Mouse (Mus musculus) forebrain, postnatal 0 days (tissue): Measurements from ENCODE around the gene Selenok. TPM values are rescaled to one million over a fixed set of nuclear protein-coding genes. Genes with fewer than 3 reads are reported as not detected.

Experiments used
- ATAC-seq: fragments of 200-750 bp; cut with Nextera tagmentation; 2 replicates; pipeline ENCODE4 v1.8.0; 2017; ENCODE audit warnings: mild to moderate bottlenecking, moderate library complexity
- DNase-seq: peaks from one replicate; pipeline ENCODE4 v3.0.0-alpha.2; 2015
- H3K27ac ChIP-seq: fragments of 300-500 bp; sonication (generic); 2 replicates; pipeline ENCODE4 v1.5.1; 2014; ENCODE audit warnings: low read depth, mild to moderate bottlenecking, antibody characterized with exemption, low read length, moderate library complexity, mixed read lengths
- H3K27me3 ChIP-seq: fragments of 300-500 bp; sonication (generic); 2 replicates; pipeline ENCODE4 v1.6.1; 2014; ENCODE audit warnings: mild to moderate bottlenecking, low read length, mixed read lengths; ENCODE audit not compliant: insufficient read depth
- H3K36me3 ChIP-seq: fragments of 300-500 bp; sonication (generic); 2 replicates; pipeline ENCODE4 v1.6.1; 2014; ENCODE audit warnings: mild to moderate bottlenecking, moderate library complexity; ENCODE audit not compliant: insufficient read depth
- H3K4me1 ChIP-seq: fragments of 300-500 bp; sonication (generic); 2 replicates; pipeline ENCODE4 v1.6.1; 2014; ENCODE audit warnings: antibody characterized with exemption; ENCODE audit not compliant: insufficient read depth
- H3K4me2 ChIP-seq: fragments of 300-500 bp; sonication (generic); 2 replicates; pipeline ENCODE4 v1.6.1; 2014; ENCODE audit warnings: low read depth, mild to moderate bottlenecking, moderate library complexity
- H3K4me3 ChIP-seq: fragments of 300-500 bp; sonication (generic); 2 replicates; pipeline ENCODE4 v1.5.1; 2014; ENCODE audit warnings: low read depth, low read length, mixed read lengths
- H3K9ac ChIP-seq: fragments of 300-500 bp; sonication (generic); 2 replicates; pipeline ENCODE4 v1.6.1; 2014; ENCODE audit warnings: mild to moderate bottlenecking
- H3K9me3 ChIP-seq: fragments of 300-500 bp; sonication (generic); 2 replicates; pipeline ENCODE4 v1.6.1; 2016; ENCODE audit warnings: low read length
- CTCF ChIP-seq: sonication (generic); IDR thresholded peaks from 2 replicates; pipeline ENCODE4 v1.5.1; 2016; ENCODE audit warnings: antibody characterized with exemption, control low read depth, low read depth
- WGBS: fragments of 180-500 bp; shearing (Covaris S2); extraction: QIAGEN DNeasy Blood & Tissue Kit; methylation state at CpG from one replicate; pipeline ENCODE4 v1.1.7; 2014; 5-methylcytosine and 5-hydroxymethylcytosine counted together
- polyA plus RNA-seq: library from polyadenylated mRNA; unstranded; fragments of >200 nt; fragmentation: Nextera tagmentation; extraction: Ambion mirVana; gene quantifications from 2 replicates; pipeline ENCODE4 v1.2.1, GENCODE M21; 2015
- total RNA-seq: library from RNA; depleted of rRNA; stranded (reverse); fragments of >200 nt; gene quantifications from 2 replicates; pipeline ENCODE4 v1.2.3, GENCODE M21; 2014; rRNA removed

Gene Selenok
- total RNA-seq (95.6 and 154 TPM in 2 replicates), polyA plus RNA-seq (446 and 494 TPM in 2 replicates)

DNA sequence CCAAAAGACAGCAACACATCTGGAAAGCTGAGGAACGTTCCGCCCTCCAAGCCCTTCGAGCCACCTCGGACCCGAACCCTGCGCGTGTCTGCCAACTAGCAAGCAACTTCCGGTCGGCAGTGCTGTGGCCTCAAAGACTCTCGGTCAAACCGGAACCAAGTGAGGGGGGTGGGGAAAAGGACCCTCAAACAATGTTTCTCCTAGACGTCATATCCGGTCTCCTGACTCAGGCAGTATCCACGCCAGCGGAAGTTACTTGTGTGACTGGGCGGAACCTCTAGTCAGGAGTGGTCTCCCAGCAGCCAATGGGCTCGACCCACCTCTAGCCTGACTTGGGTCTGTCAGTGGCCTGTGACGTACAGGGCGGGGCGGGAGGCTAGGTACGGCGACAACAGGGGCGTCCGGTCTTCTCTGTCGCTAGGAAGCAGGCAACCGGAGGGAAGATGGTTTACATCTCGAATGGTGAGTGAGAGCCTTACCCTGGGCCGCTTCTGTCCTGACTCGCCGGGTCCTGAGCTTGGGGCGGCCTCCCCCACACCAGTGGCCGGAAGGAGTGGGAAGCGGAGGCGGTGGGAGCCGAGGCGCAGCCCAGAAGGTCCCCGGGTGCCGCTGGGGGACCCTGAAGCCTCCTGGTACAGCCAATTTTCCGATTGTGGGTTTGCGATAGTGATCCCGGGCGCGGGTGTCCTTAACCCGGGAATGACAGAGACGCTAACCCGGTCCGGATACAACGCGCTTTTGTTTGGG is at the start of gene Selenok:
Gene Selenok, plus strand, starts transcription at position 234 of the 747 bp plus-strand sequence.
- ATAC-seq (peak; percentile 100), DNase-seq (peak; percentile 98)
- H3K9ac ChIP-seq: peak within 1 kb of the TSS; percentile 80
- H3K27me3 ChIP-seq: no peaks in the 10 kb centered on the region
- peak within 1 kb of the TSS; percentile 58 for H3K4me2 ChIP-seq
- H3K27ac ChIP-seq: peak within 1 kb of the TSS; percentile 87
- WGBS: under 1% methylated on average over 49 of the region's 49 CpGs
- H3K4me1 ChIP-seq: peaks cover 10% of the 10 kb centered on the region; the same call in 1 of the 2 replicates
- peak within 1 kb of the TSS; percentile 81 for H3K4me3 ChIP-seq
- H3K9me3 ChIP-seq: no peaks in the 10 kb centered on the region
- TF ChIP-seq CTCF: no peak
- peaks cover 28% of the 10 kb centered on the region for H3K36me3 ChIP-seq

DNA sequence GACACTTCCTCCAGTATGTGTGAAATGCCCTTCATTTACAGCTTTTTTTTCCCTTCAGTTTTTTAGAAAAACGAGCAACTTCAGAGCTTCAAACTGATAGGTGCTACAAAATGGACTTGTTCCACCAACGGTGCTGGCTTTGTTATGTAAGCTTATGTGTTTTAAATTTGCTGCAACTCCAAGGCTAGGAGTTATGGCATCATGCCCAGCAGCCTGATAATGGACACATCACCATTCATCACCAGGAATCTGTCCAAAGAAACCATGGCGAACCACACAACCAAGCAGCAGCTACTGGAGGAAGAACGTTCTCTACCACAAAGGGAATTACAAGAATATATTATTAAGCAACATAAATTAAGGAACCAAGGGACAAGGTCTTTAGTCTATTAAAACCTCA is 39.1 kb upstream of the Selenok start:
- no peak for TF ChIP-seq CTCF

DNA sequence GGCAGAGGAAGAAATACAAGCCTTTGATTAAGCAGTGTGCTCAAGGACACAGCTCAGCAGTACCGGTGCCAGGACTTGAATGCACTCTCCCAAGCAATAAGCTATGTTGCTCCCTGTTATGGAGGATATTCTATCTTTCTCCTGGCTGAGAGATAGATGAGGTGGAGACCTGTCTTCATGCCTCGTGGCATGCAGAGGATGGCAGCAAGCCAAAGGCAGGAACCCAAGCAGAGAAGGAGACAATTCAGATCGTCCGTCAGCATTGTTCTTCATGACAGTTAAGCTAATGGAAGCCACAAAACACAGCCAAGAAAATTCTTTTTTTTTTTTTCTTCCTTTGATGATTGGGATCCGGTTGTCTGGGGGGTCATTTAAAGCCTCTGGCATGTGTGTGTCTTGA is 32.6 kb upstream of the Selenok start:
- DNase-seq: no peak
- Histone ChIP-seq H3K4me2 (no peak overlapping the region), H3K9ac (no peak overlapping the region), H3K9me3 (no peaks in the 10 kb centered on the region), H3K4me1 (no peaks in the 10 kb centered on the region), H3K4me3 (no peak overlapping the region), H3K27me3 (no peaks in the 10 kb centered on the region), H3K27ac (no peak overlapping the region), H3K36me3 (no peaks in the 10 kb centered on the region)
- TF ChIP-seq CTCF: no peak
- WGBS: 33% methylated on average over 5 of the region's 5 CpGs
- no peak for ATAC-seq

More for the DNA sequence above, 39.1 kb upstream of the Selenok start:
- H3K4me3 ChIP-seq: no peak overlapping the region
- no peak for ATAC-seq
- no peaks in the 10 kb centered on the region for H3K27me3 ChIP-seq
- H3K4me1 ChIP-seq: no peaks in the 10 kb centered on the region
- no peak overlapping the region for H3K4me2 ChIP-seq
- no peak overlapping the region for H3K9ac ChIP-seq
- 37% methylated on average over 4 of the region's 4 CpGs for WGBS
- H3K9me3 ChIP-seq: no peaks in the 10 kb centered on the region
- no peak overlapping the region for H3K27ac ChIP-seq
- no peak for DNase-seq
- no peaks in the 10 kb centered on the region for H3K36me3 ChIP-seq

DNA sequence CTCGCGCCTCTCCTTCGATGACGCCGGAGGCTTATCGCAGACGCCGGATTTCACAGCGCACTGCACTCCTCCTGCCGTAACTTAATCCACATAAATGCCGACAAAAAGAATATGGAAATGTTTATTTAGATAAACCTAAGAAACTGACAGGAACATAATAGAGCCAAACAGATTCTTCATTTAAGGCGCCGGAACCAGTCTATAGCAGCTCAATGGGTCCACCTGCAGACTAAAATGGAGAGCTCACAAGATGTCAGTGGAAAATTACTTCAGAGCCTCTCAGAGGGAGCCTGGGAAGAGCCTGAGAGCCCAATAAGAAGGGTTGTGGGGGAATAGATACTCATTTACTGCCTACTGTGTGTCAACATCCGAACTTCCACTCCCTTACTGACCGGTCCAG is 30.6 kb upstream of the Selenok start:
- DNase-seq (peak; percentile 79), ATAC-seq (peak; percentile 81)
- no peak overlapping the region for H3K4me3 ChIP-seq
- no peaks in the 10 kb centered on the region for H3K36me3 ChIP-seq
- no peak overlapping the region for H3K9ac ChIP-seq
- H3K9me3 ChIP-seq: no peaks in the 10 kb centered on the region
- no peak overlapping the region for H3K27ac ChIP-seq
- H3K4me1 ChIP-seq: no peaks in the 10 kb centered on the region
- peak overlapping the region; percentile 13; the same call in 1 of the 2 replicates for H3K4me2 ChIP-seq
- WGBS: 65% methylated on average over 15 of the region's 15 CpGs
- peak; percentile 63 for TF ChIP-seq CTCF
- H3K27me3 ChIP-seq: no peaks in the 10 kb centered on the region

DNA sequence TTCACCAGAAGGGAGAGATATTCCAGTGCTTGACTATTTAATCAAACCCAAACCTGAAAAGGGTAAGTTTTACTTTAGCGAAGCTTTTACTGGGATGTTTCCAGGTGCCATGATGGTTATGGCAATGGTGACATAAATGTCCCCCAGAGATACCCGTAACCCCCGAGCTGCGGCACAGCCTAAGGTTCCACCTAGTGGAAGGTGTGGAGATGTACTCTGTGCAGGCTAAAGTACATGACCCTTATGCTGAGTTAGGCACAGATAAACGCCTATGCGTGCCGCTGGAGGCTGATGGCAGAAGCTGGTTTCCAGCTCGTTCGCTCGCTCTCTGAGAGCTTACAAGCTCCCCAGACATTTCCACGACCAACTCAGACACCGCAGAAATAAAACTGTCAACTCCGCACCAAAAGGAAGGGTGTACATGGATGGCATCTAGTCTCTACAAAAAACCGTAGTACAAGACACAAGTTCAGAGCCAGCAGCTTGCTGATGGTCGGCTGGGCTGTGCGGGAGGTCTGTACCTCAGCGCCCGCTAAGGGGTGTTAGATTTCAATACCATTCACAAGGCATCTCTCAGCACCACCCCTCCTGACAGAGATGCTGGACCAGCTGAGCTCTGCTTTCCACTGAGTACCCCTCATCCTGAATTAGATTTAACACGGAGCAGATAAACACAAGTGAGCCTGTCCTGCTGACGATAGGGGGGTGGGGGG is 28.4 kb upstream of the Selenok start:
- DNase-seq: no peak
- H3K4me2 ChIP-seq: peak overlapping the region; percentile 23; the same call in 1 of the 2 replicates

DNA sequence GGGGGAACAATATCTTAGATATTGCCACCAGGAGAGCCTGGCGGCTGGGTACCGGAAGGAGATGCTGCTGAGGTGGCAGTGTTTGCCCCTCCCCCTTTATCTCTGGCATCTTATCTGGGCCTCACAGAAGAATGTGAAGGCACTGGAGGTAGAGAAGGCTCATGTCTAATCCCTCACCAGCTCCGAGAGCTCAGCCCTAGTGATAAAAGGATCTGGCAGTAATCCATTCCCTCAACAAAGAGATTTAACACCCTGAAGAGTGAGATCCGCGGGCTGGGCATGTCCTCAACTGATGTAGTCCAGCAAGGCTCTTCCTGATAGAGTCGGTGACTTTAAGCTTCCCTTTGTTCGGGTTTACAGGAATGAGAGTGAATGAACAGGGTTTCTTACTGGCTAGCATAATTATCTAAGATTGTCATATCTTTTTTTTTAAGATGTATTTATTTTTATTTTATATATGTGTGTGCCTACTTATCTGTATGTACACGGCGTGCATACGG is 27.7 kb upstream of the Selenok start:
- H3K9ac ChIP-seq: no peak overlapping the region
- no peaks in the 10 kb centered on the region for H3K4me1 ChIP-seq
- TF ChIP-seq CTCF: no peak
- peak overlapping the region; percentile 23; the same call in 1 of the 2 replicates for H3K4me2 ChIP-seq
- ATAC-seq (no peak; the same call in 1 of the 2 replicates), DNase-seq (peak; percentile 30)
- 9% methylated on average over 10 of the region's 10 CpGs for WGBS
- H3K36me3 ChIP-seq: no peaks in the 10 kb centered on the region
- H3K4me3 ChIP-seq: no peak overlapping the region
- no peaks in the 10 kb centered on the region for H3K27me3 ChIP-seq
- H3K9me3 ChIP-seq: no peaks in the 10 kb centered on the region
- H3K27ac ChIP-seq: no peak overlapping the region

More for the DNA sequence above, 28.4 kb upstream of the Selenok start:
- no peaks in the 10 kb centered on the region for H3K4me1 ChIP-seq
- TF ChIP-seq CTCF: peak; percentile 34
- no peak overlapping the region for H3K27ac ChIP-seq
- H3K9me3 ChIP-seq: no peaks in the 10 kb centered on the region
- no peaks in the 10 kb centered on the region for H3K36me3 ChIP-seq
- no peaks in the 10 kb centered on the region for H3K27me3 ChIP-seq
- peak overlapping the region; percentile 14; the same call in 1 of the 2 replicates for H3K9ac ChIP-seq
- H3K4me3 ChIP-seq: no peak overlapping the region
- WGBS: 44% methylated on average over 20 of the region's 20 CpGs
- ATAC-seq: no peak

DNA sequence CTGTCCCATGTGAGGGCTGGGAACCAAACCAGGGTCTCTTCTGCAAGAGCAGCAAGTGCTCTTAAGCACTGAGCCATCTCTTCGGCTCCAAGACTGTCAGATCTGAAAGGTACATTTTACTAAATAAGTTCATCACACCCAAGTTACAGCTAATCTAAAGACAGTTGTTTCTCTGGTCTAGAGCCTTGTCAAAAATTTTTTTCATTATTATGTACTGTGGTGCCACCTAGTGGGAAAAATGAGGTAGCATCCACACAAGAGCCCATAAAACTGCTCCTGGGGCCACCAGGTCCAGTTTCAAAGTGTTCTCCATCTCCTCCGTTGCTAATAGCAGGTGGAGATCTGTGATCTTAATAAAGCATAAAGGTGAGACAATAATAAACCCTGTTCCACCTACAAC is 27.2 kb upstream of the Selenok start:
- H3K9ac ChIP-seq: no peak overlapping the region
- no peaks in the 10 kb centered on the region for H3K36me3 ChIP-seq
- 6% methylated on average over 2 of the region's 2 CpGs for WGBS
- no peaks in the 10 kb centered on the region for H3K4me1 ChIP-seq
- H3K27ac ChIP-seq: no peak overlapping the region
- no peak overlapping the region for H3K4me3 ChIP-seq
- no peaks in the 10 kb centered on the region for H3K9me3 ChIP-seq
- peak; percentile 73 for TF ChIP-seq CTCF
- no peaks in the 10 kb centered on the region for H3K27me3 ChIP-seq
- DNase-seq (peak; percentile 83), ATAC-seq (peak; percentile 47)
- no peak overlapping the region for H3K4me2 ChIP-seq
